Mouse (Mus musculus) heart, adult 2 months (tissue): ENCODE measurements around the gene Dglucy.

Source experiments
- CTCF ChIP-seq: fragments of 200-600 bp; IDR thresholded peaks from 2 replicates; pipeline ENCODE4 v1.8.1; 2022; ENCODE audit warnings: antibody characterized with exemption, mild to moderate bottlenecking, moderate library complexity
- POLR2A ChIP-seq: fragments of 200-500 bp; IDR thresholded peaks from 2 replicates; pipeline ENCODE4 v1.6.1; 2011; ENCODE audit warnings: mild to moderate bottlenecking, low read depth, low read length, control low read depth; ENCODE audit not compliant: insufficient read depth

DNA sequence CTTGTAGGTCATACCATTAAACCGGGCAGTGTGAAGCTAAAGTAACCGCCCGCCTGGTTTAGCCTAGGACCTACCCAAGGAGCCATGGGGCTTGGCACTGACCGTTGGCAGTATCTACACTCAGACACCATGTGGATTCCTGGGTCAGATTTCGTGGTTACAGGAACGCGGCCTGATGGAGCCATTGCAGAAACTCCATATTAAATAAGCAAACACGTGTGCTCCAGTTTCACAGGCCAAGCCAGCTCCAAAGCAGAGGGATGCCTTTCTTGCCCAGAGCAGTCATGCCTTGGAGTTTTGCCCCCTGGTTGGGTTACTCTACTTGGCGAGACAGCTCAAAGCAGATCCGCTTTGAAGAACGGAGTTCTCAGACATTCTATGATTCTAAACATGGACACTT lies 31.7 kb downstream of the Dglucy start:
- TF ChIP-seq POLR2A (no peak), CTCF (no peak)
